8 mouse cellular contexts compared by ENCODE assay signal in genomic region chr14:102510387-102510786, GRCm38 (mm10).
DNase-seq lines count a peak whose midpoint lies in the region; ATAC-seq and TF ChIP-seq lines count a peak whose summit lies in the region.
"Had no signal": no experiment of that assay in that cellular context is flagged by ENCODE, and none has a peak within 500 bp of the region (broad histone marks: within the 10 kb centered on the region; RNA-seq: fewer than 3 reads in every experiment).

No protein-coding gene starts in this region.

- H3K4me3 ChIP-seq in E14TG2a.4 (replicated peaks; ENCODE audit: low read length): no peak overlapping the region
- H3K4me3 ChIP-seq in small intestine, adult 2 months (ENCODE audit: low read depth, low read length): no peak overlapping the region
- H3K4me3 ChIP-seq: hindbrain, embryonic 15.5 days had no signal

- POLR2A ChIA-PET in Patski (lab: Charles Lee): no interaction called here

- no peak for TF ChIP-seq POLR2A in small intestine, adult 2 months (IDR thresholded peaks at IDR 0.05; ENCODE audit: low read depth, low read length)

- H3K27ac ChIP-seq in small intestine, adult 2 months (ENCODE audit: insufficient read depth, low read depth, low read length): no peak overlapping the region
- H3K27ac ChIP-seq: hindbrain, embryonic 15.5 days had no signal

- intact Hi-C loops in gastrocnemius, postnatal 14 days (cut with DNase I; ENCODE audit: low total_unique reads): no loop called here

- CTCF ChIA-PET in Patski (lab: Charles Lee): interaction anchor here (1.0 to 1.9 kb wide), 3 partner anchors 559 to 567 kb away, joined by 4 to 6 read pairs (median 4); no protein-coding TSS in a partner anchor

- no peak for ATAC-seq in Patski

- H3K4me1 ChIP-seq in E14TG2a.4 (replicated peaks; ENCODE audit: low read depth, low read length): no peaks in the 10 kb centered on the region
- H3K4me1 ChIP-seq in small intestine, adult 2 months (ENCODE audit: control insufficient read depth, insufficient read depth, insufficient read length, low read length): no peaks in the 10 kb centered on the region
- H3K4me1 ChIP-seq: hindbrain, embryonic 15.5 days had no signal

- in situ Hi-C loops in Patski (cut with MboI; ENCODE audit: low pct_unique_long_range_greater_than_20kb): loop anchor here (5.0 to 25.0 kb wide), 4 partner anchors 323 to 728 kb away; no protein-coding TSS in a partner anchor

- no peaks in the 10 kb centered on the region for H3K9me3 ChIP-seq in E14TG2a.4 (ENCODE audit: low read length)
- H3K9me3 ChIP-seq: hindbrain, embryonic 15.5 days had no signal

- DNase-seq in Patski (ENCODE audit: low read depth, low spot score): no peak
- DNase-seq in cerebellum, postnatal 10 days: peak; percentile 78 to 84
- peak; percentile 49 for DNase-seq in gastrocnemius, postnatal 14 days
- DNase-seq in layer of hippocampus, adult 9-10 months (ENCODE audit: low spot score): peak; percentile 15
- DNase-seq in lung, postnatal 4 days: peak; percentile 32 to 56

- H3K27me3 ChIP-seq in E14TG2a.4 (ENCODE audit: insufficient read depth, low read length) (no peaks in the 10 kb centered on the region), Patski (no peaks in the 10 kb centered on the region)
- H3K27me3 ChIP-seq in small intestine, adult 2 months (ENCODE audit: control insufficient read depth, insufficient read depth, low read length): no peaks in the 10 kb centered on the region
- H3K27me3 ChIP-seq: hindbrain, embryonic 15.5 days had no signal

- peak; percentile 56 for TF ChIP-seq CTCF in E14TG2a.4 (conservative IDR thresholded peaks at IDR 0.05; ENCODE audit: low read length)
- peak; percentile 90 for TF ChIP-seq CTCF in Patski (IDR thresholded peaks at IDR 0.05)
- TF ChIP-seq CTCF in small intestine, adult 2 months (IDR thresholded peaks at IDR 0.05; ENCODE audit: extremely low read depth, insufficient read length, insufficient replicate concordance, low read depth, low read length): peak; percentile 89; the same call in 1 of the 2 replicates

- WGBS in small intestine, adult 2 months: 31% methylated on average over 4 of the region's 4 CpGs

- H3K36me3 ChIP-seq in E14TG2a.4 (ENCODE audit: insufficient read depth, low read length): no peaks in the 10 kb centered on the region
- no peaks in the 10 kb centered on the region for H3K36me3 ChIP-seq in small intestine, adult 2 months (ENCODE audit: control insufficient read depth, insufficient read depth, low read length)
- H3K36me3 ChIP-seq: hindbrain, embryonic 15.5 days had no signal
